Mouse (Mus musculus) CH12.LX (cell line): ENCODE results near the gene Asic2. TPM values are rescaled to one million over a fixed set of nuclear protein-coding genes. Genes with fewer than 3 reads are reported as not detected.

Source experiments
- DNase-seq: peaks from one replicate; pipeline ENCODE4 v3.0.0-alpha.2; 2013; ENCODE audit errors: extremely low read depth
- H3K27ac ChIP-seq: 2 replicates; pipeline ENCODE4 v1.5.1; 2012; ENCODE audit warnings: low read depth, mild to moderate bottlenecking, control low read depth, moderate library complexity; ENCODE audit not compliant: insufficient read depth
- H3K27me3 ChIP-seq: replicated peaks from 2 replicates; pipeline ENCODE3; 2012; ENCODE audit warnings: inconsistent platforms
- H3K36me3 ChIP-seq, 2 experiments: replicated peaks in 1 of 2; 2 replicates each; pipeline versions ENCODE3 to v1.6.1; 2012; ENCODE audit warnings: inconsistent platforms in 1 of 2, low read length in 1 of 2, mild to moderate bottlenecking in 1 of 2, mixed read lengths in 1 of 2, moderate library complexity in 1 of 2; ENCODE audit not compliant: control insufficient read depth in 1 of 2, insufficient read depth in 1 of 2
- H3K4me1 ChIP-seq, 2 experiments: 2 replicates each; pipeline ENCODE4 v1.6.1; 2012; ENCODE audit warnings: inconsistent platforms in 1 of 2, moderate library complexity in 1 of 2; ENCODE audit not compliant: insufficient read depth in 2 of 2, control insufficient read depth in 1 of 2
- H3K4me2 ChIP-seq: 2 replicates; pipeline ENCODE4 v1.6.1; 2012; ENCODE audit warnings: low read depth, mild to moderate bottlenecking, control low read depth; ENCODE audit not compliant: poor library complexity, insufficient read depth, severe bottlenecking
- H3K4me3 ChIP-seq, 3 experiments: fragments of 150-350 bp in 1 of 3; sonication (generic) in 1 of 3; replicated peaks in 1 of 3; 2 replicates each; pipeline versions ENCODE3 to v1.5.1; 2011 to 2012; ENCODE audit warnings: low read depth in 2 of 3, low read length in 2 of 3, mild to moderate bottlenecking in 2 of 3, moderate library complexity in 2 of 3, control low read depth in 1 of 3, improper control_type of control experiment in 1 of 3, inconsistent platforms in 1 of 3, mixed read lengths in 1 of 3; ENCODE audit not compliant: poor library complexity in 1 of 3
- H3K79me2 ChIP-seq: replicated peaks from 2 replicates; pipeline ENCODE4 v1.6.1; 2012; ENCODE audit warnings: mild to moderate bottlenecking, moderate library complexity; ENCODE audit not compliant: control insufficient read depth, poor library complexity, insufficient read depth, severe bottlenecking; ENCODE audit errors: extremely low read depth
- H3K9ac ChIP-seq: 2 replicates; pipeline ENCODE4 v1.6.1; 2012; ENCODE audit warnings: low read depth, mild to moderate bottlenecking, control low read depth, moderate library complexity; ENCODE audit not compliant: insufficient read depth
- H3K9me3 ChIP-seq: replicated peaks from 2 replicates; pipeline ENCODE3; 2012; ENCODE audit warnings: low read length, inconsistent platforms, mixed read lengths
- BHLHE40 ChIP-seq: IDR thresholded peaks from 2 replicates; pipeline ENCODE4 v1.6.1; 2011; ENCODE audit warnings: mild to moderate bottlenecking, low read depth, low read length, improper control_type of control experiment
- CHD1 ChIP-seq: IDR thresholded peaks from 2 replicates; pipeline ENCODE4 v1.6.1; 2012; ENCODE audit warnings: low read depth, low read length, improper control_type of control experiment, inconsistent platforms
- CHD2 ChIP-seq: IDR thresholded peaks from 2 replicates; pipeline ENCODE4 v1.6.1; 2011; ENCODE audit warnings: low read length, improper control_type of control experiment
- CTCF ChIP-seq, 2 experiments: IDR thresholded peaks in 1 of 2; conservative IDR thresholded peaks in 1 of 2; 2 replicates each; pipeline ENCODE4 v1.5.1; 2011 to 2012; ENCODE audit warnings: low read depth in 2 of 2, low read length in 2 of 2, improper control_type of control experiment in 1 of 2, inconsistent platforms in 1 of 2, mild to moderate bottlenecking in 1 of 2, moderate library complexity in 1 of 2
- ELF1 ChIP-seq: IDR thresholded peaks from 2 replicates; pipeline ENCODE4 v1.6.1; 2014; ENCODE audit warnings: low read depth, mild to moderate bottlenecking, inconsistent platforms, low read length, improper control_type of control experiment
- EP300 ChIP-seq: IDR thresholded peaks from 2 replicates; pipeline ENCODE4 v1.6.1; 2011; ENCODE audit warnings: low read length, improper control_type of control experiment
- ETS1 ChIP-seq: conservative IDR thresholded peaks from 2 replicates; pipeline ENCODE4 v1.6.1; 2012; ENCODE audit warnings: low read depth, mild to moderate bottlenecking, inconsistent platforms, low read length, improper control_type of control experiment, moderate library complexity
- IRF4 ChIP-seq: IDR thresholded peaks from 2 replicates; pipeline ENCODE4 v1.6.1; 2014; ENCODE audit warnings: low read depth, mild to moderate bottlenecking, inconsistent platforms, low read length, improper control_type of control experiment
- JUN ChIP-seq: IDR thresholded peaks from 2 replicates; pipeline ENCODE4 v1.6.1; 2011; ENCODE audit warnings: low read depth, mild to moderate bottlenecking, low read length, improper control_type of control experiment, moderate library complexity; ENCODE audit not compliant: insufficient read depth
- JUND ChIP-seq: conservative IDR thresholded peaks from 2 replicates; pipeline ENCODE4 v1.6.1; 2011; ENCODE audit warnings: low read depth, low read length, improper control_type of control experiment
- MAFK ChIP-seq: IDR thresholded peaks from 2 replicates; pipeline ENCODE4 v1.6.1; 2011; ENCODE audit warnings: low read length, improper control_type of control experiment; ENCODE audit not compliant: insufficient replicate concordance
- MAZ ChIP-seq: IDR thresholded peaks from 2 replicates; pipeline ENCODE4 v1.6.1; 2012; ENCODE audit warnings: low read depth, mild to moderate bottlenecking, inconsistent platforms, low read length, improper control_type of control experiment, moderate library complexity
- MEF2A ChIP-seq: IDR thresholded peaks from 2 replicates; pipeline ENCODE4 v1.6.1; 2014; ENCODE audit warnings: low read depth, mild to moderate bottlenecking, inconsistent platforms, low read length, improper control_type of control experiment, borderline replicate concordance
- MXI1 ChIP-seq: IDR thresholded peaks from 2 replicates; pipeline ENCODE4 v1.6.1; 2011; ENCODE audit warnings: mild to moderate bottlenecking, low read depth, low read length, improper control_type of control experiment
- MYC ChIP-seq: IDR thresholded peaks from 2 replicates; pipeline ENCODE4 v1.6.1; 2011; ENCODE audit warnings: low read depth, mild to moderate bottlenecking, improper control_type of control experiment, low read length
- NELFE ChIP-seq: IDR thresholded peaks from 2 replicates; pipeline ENCODE4 v1.6.1; 2011; ENCODE audit warnings: low read depth, low read length, improper control_type of control experiment
- PAX5 ChIP-seq: IDR thresholded peaks from 2 replicates; pipeline ENCODE4 v1.6.1; 2012; ENCODE audit warnings: low read length, inconsistent platforms, mixed read lengths
- POLR2A ChIP-seq: IDR thresholded peaks from 2 replicates; pipeline ENCODE4 v1.6.1; 2011; ENCODE audit warnings: low read depth, mild to moderate bottlenecking, improper control_type of control experiment, low read length
- RCOR1 ChIP-seq: conservative IDR thresholded peaks from 2 replicates; pipeline ENCODE4 v1.6.1; 2012; ENCODE audit warnings: low read depth, mild to moderate bottlenecking, inconsistent platforms, low read length, improper control_type of control experiment
- SIN3A ChIP-seq: IDR thresholded peaks from 2 replicates; pipeline ENCODE4 v1.6.1; 2012; ENCODE audit warnings: low read length, improper control_type of control experiment, inconsistent platforms
- TCF12 ChIP-seq: IDR thresholded peaks from 2 replicates; pipeline ENCODE4 v1.6.1; 2014; ENCODE audit warnings: low read depth, mild to moderate bottlenecking, inconsistent platforms, low read length, improper control_type of control experiment
- UBTF ChIP-seq: IDR thresholded peaks from 2 replicates; pipeline ENCODE4 v1.6.1; 2012; ENCODE audit warnings: low read depth, mild to moderate bottlenecking, inconsistent platforms, low read length, improper control_type of control experiment, moderate library complexity
- USF1 ChIP-seq: IDR thresholded peaks from 2 replicates; pipeline ENCODE4 v1.6.1; 2014; ENCODE audit warnings: low read depth, mild to moderate bottlenecking, inconsistent platforms, low read length, improper control_type of control experiment
- ZC3H11A ChIP-seq: IDR thresholded peaks from 2 replicates; pipeline ENCODE4 v1.6.1; 2012; ENCODE audit warnings: low read depth, mild to moderate bottlenecking, inconsistent platforms, low read length, improper control_type of control experiment
- ZKSCAN1 ChIP-seq: IDR thresholded peaks from 2 replicates; pipeline ENCODE4 v1.6.1; 2012; ENCODE audit warnings: low read depth, inconsistent platforms, low read length, improper control_type of control experiment, borderline replicate concordance
- ZNF384 ChIP-seq: IDR thresholded peaks from 2 replicates; pipeline ENCODE4 v1.6.1; 2012; ENCODE audit warnings: low read depth, low read length, improper control_type of control experiment, inconsistent platforms
- dilution Hi-C: fragments of 300-500 bp; cut with MboI; formaldehyde crosslinking; loops from 2 replicates; pipeline ENCODE4 v1.14.3; 2020; ENCODE audit warnings: low sequenced_read_pairs; ENCODE audit not compliant: extremely low pct_unique_long_range_greater_than_20kb, extremely low pct_ligation_motif_present
- in situ Hi-C: fragments of 300-500 bp; cut with MboI; formaldehyde crosslinking; loops from 3 replicates; pipeline ENCODE4 v1.14.3; 2019; ENCODE audit warnings: low sequenced_read_pairs, low pct_ligation_motif_present, low pct_unique_long_range_greater_than_20kb, mixed read lengths
- polyA plus RNA-seq: library from polyadenylated mRNA; unstranded; fragments of >175 nt; gene quantifications from 2 replicates; pipeline ENCODE4 v1.2.1, GENCODE M21; 2012; ENCODE audit warnings: low read depth; ENCODE audit not compliant: insufficient read length
- total RNA-seq, 2 experiments: library from RNA; depleted of rRNA; stranded (reverse); fragments of 300-350 nt in 1 of 2; fragments of >200 nt in 1 of 2; gene quantifications; 2 replicates each; pipeline ENCODE4 v1.2.3; 2012 to 2014

Asic2 gene
- total and polyA plus RNA-seq, 3 experiments, result not detected

DNA sequence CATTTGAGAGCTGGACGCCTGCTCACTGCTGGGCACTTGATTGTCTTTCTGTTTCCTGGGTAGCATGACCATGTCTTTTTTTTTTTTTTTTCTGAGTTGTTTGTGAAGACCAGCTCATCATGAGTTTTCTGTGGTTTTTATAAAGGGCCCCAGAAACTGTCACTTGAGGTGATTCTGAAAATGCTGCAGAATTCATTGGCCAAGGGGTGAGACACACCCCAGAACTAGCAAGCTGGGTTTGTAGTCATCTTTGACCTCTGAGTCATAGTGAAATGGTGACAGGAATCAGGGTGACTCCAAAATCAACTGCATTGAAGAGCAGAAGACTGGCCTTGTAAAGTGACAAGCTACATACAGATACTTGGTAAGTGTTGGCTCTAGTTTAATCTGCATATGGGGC is 521.9 kb downstream of the Asic2 start:
- in situ Hi-C loops, result no loop called here
- dilution Hi-C loops, result no loop called here
- no peaks in the 10 kb centered on the region for H3K36me3 ChIP-seq

DNA sequence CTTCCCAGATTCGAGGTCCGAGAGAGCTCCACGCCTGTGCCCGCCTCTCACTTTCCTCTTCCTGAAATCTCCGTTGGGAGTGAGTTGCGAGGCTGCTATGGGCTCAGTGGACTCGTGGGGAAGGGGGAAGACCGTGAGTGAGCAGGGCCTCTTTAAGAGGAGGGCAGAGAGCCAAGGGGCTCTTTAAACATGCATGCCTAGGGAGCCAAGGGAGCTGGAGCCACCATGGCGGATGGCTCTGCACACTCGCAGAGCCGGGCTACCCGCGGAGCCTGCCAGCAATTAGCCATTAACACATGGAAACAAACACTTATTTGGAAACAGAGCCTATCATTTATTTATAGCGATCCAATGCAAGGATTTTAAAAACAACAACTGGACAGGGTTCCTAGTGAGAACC is 541.4 kb downstream of the Asic2 start:
- no peak overlapping the region for H3K27ac ChIP-seq
- no peak overlapping the region for H3K4me3 ChIP-seq
- no peaks in the 10 kb centered on the region for H3K79me2 ChIP-seq
- dilution Hi-C loops (no loop called here), in situ Hi-C loops (no loop called here)
- no peaks in the 10 kb centered on the region for H3K9me3 ChIP-seq
- H3K36me3 ChIP-seq, result no peaks in the 10 kb centered on the region
- peaks cover 0 to 3% of the 10 kb centered on the region in 2 experiments; a peak in 1 of 4 replicates for H3K4me1 ChIP-seq
- TF ChIP-seq MYC (no peak), CHD1 (no peak), USF1 (no peak), JUN (no peak), SIN3A (no peak), ZKSCAN1 (no peak), CTCF (conservative IDR thresholded peaks at IDR 0.05 in 1 of 2, IDR thresholded peaks at IDR 0.05 in 1 of 2; ENCODE audit: low read depth in 2 of 2, low read length in 2 of 2) (no peak), POLR2A (no peak), MXI1 (no peak), ZNF384 (no peak)
- no peak overlapping the region for H3K4me2 ChIP-seq
- no peak overlapping the region for H3K9ac ChIP-seq
- DNase-seq, result no peak
- peaks cover 87% of the 10 kb centered on the region for H3K27me3 ChIP-seq

More for the DNA sequence above, 521.9 kb downstream of the Asic2 start:
- H3K27me3 ChIP-seq, result peaks cover 78% of the 10 kb centered on the region
- H3K9me3 ChIP-seq, result no peaks in the 10 kb centered on the region
- peak; percentile 80 for TF ChIP-seq JUND
- TF ChIP-seq BHLHE40, result peak; percentile 66
- no peak; the same call in 1 of the 2 replicates for TF ChIP-seq ETS1
- TF ChIP-seq CTCF (conservative IDR thresholded peaks at IDR 0.05 in 1 of 2, IDR thresholded peaks at IDR 0.05 in 1 of 2; ENCODE audit: low read depth in 2 of 2, low read length in 2 of 2), result no peak
- TF ChIP-seq TCF12, result 0 out of 2 replicates have a peak, but pooled peaks have one; percentile 38
- peak; percentile 22; the same call in 1 of the 2 replicates for TF ChIP-seq MAZ
- TF ChIP-seq CHD2, result peak; percentile 36; the same call in 1 of the 2 replicates
- 0 out of 2 replicates have a peak, but pooled peaks have one; percentile 9 for TF ChIP-seq MEF2A
- peak; percentile 72 for TF ChIP-seq EP300
- TF ChIP-seq ELF1, result no peak; the same call in 1 of the 2 replicates
- no peak for TF ChIP-seq PAX5
- no peak for TF ChIP-seq ZC3H11A
- TF ChIP-seq UBTF, result no peak
- peak; percentile 62; the same call in 1 of the 2 replicates for TF ChIP-seq RCOR1
- TF ChIP-seq NELFE, result no peak
- TF ChIP-seq MYC, result no peak
- TF ChIP-seq ZNF384, result peak; percentile 90
- TF ChIP-seq IRF4, result peak; percentile 83
- TF ChIP-seq SIN3A, result peak; percentile 72; the same call in 1 of the 2 replicates
- peak; percentile 74 for TF ChIP-seq JUN
- TF ChIP-seq MAFK, result peak; percentile 47; the same call in 1 of the 2 replicates
- H3K79me2 ChIP-seq, result no peaks in the 10 kb centered on the region
- H3K9ac ChIP-seq, result no peak overlapping the region
- H3K4me1 ChIP-seq, result peaks cover 0 to 15% of the 10 kb centered on the region in 2 experiments; a peak in 2 of 4 replicates
- H3K4me2 ChIP-seq, result peak overlapping the region; percentile 48
- peak; percentile 17 for DNase-seq
- no peak overlapping the region for H3K27ac ChIP-seq
- no peak overlapping the region for H3K4me3 ChIP-seq
